Mouse (Mus musculus): Measurements from ENCODE around the gene Unc5cl.

Unc5cl gene

DNA sequence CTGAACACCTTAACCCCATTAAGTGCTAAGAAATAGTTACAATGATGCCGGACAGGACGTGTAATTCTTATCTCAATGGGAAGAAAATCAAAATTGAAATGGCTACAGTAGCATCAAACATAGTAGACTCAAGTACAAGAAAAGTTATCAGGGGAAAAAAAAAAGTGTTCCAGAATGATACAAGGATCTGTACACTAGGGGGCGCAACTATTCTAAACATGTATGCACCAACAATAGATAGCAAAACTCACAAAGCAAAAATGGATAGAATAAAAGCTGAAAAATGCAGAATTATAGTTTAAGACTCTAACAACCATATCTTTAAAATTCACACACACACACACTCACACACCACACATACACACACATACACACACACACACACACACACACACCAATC lies 134.0 kb downstream of the Unc5cl start:
- DNase-seq (ENCODE audit: extremely low read depth, insufficient read length, low spot score), result no peak

All from 3134 (cell line).